Mouse (Mus musculus) liver, embryonic 12.5 days (tissue): ENCODE data around the gene Cbx2. TPM values are rescaled to one million over a fixed set of nuclear protein-coding genes. Genes with fewer than 3 reads are reported as not detected.

Experiments
- ATAC-seq: fragments of 200-750 bp; cut with Nextera tagmentation; 2 replicates; pipeline ENCODE4 v1.8.0; 2017; ENCODE audit warnings: moderate number of reproducible peaks, mild to moderate bottlenecking, moderate library complexity
- H3K27ac ChIP-seq: fragments of 300-500 bp; sonication (generic); 2 replicates; pipeline ENCODE4 v1.5.1; 2016; ENCODE audit warnings: mild to moderate bottlenecking
- H3K27me3 ChIP-seq: fragments of 300-500 bp; sonication (generic); replicated peaks from 2 replicates; pipeline ENCODE4 v1.6.1; 2016; ENCODE audit warnings: mild to moderate bottlenecking, moderate library complexity
- H3K36me3 ChIP-seq: fragments of 300-500 bp; sonication (generic); 2 replicates; pipeline ENCODE4 v1.6.1; 2016; ENCODE audit warnings: mild to moderate bottlenecking, moderate library complexity
- H3K4me1 ChIP-seq: fragments of 300-500 bp; sonication (generic); 2 replicates; pipeline ENCODE4 v1.6.1; 2016
- H3K4me2 ChIP-seq: fragments of 300-500 bp; sonication (generic); 2 replicates; pipeline ENCODE4 v1.6.1; 2016; ENCODE audit warnings: mild to moderate bottlenecking, moderate library complexity
- H3K4me3 ChIP-seq: fragments of 300-500 bp; sonication (generic); 2 replicates; pipeline ENCODE4 v1.5.1; 2016; ENCODE audit warnings: mild to moderate bottlenecking, moderate library complexity
- H3K9ac ChIP-seq: fragments of 300-500 bp; sonication (generic); 2 replicates; pipeline ENCODE4 v1.6.1; 2016; ENCODE audit warnings: mild to moderate bottlenecking, moderate library complexity
- H3K9me3 ChIP-seq: fragments of 300-500 bp; sonication (generic); replicated peaks from 2 replicates; pipeline ENCODE4 v1.6.1; 2016; ENCODE audit warnings: mild to moderate bottlenecking, moderate library complexity
- whole genome bisulfite sequencing: fragments of 180-500 bp; shearing (Covaris S2); methylation state at CpG from one replicate; pipeline ENCODE4 v1.1.7; 2016; ENCODE audit not compliant: insufficient replicate concordance; 5-methylcytosine and 5-hydroxymethylcytosine counted together
- polyA plus RNA-seq: library from polyadenylated mRNA; unstranded; fragments of >200 nt; fragmentation: Nextera tagmentation; extraction: Ambion mirVana; gene quantifications from 2 replicates; pipeline ENCODE4 v1.2.1, GENCODE M21; 2016

The Cbx2 gene
- polyA plus RNA-seq, 1 experiment from 2014 or later: 8.6 TPM

DNA sequence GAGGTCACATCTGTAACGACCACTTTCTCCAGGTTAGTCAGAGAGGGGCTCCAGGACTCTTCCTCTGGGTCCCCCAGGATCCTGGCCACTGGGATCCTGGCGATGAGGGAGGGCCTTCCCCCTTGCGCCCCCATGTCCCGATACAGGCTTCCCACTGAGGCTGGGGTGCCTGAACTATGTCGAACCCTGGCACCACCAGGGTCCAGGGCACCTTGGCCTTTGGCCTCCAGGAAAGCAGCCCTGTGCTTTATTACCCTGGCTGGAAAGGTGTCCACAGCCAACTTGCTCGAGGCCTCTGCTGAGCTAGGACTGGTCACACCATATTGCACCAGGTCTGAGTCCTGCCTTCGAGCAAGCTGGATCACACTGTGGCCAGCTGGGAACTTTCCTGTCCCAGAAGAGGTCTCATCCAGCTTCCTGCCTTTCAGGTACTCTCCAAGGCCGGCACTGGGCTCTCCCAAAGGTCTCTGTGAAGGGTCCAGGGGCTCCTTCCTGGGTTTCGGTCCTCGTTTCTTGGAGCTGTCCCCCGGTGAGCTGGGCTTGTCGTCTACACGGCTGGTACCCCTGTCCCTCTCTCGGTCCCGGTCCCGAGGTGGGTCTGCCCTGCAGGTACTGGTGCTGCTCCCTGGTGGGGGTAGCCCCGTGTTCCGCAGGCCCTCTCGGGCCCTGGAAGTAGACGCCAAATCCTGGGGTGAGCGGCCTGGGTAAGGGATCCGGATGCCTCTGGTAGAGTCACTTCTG is 16.2 kb downstream of the Cbx2 start:
- peak overlapping the region; percentile 94; the same call in 1 of the 2 replicates for H3K4me2 ChIP-seq
- no peak overlapping the region for H3K4me3 ChIP-seq
- no peak overlapping the region for H3K27ac ChIP-seq
- H3K4me1 ChIP-seq: peaks cover 56% of the 10 kb centered on the region
- 56% methylated on average over 22 of the region's 22 CpGs for WGBS
- no peaks in the 10 kb centered on the region for H3K9me3 ChIP-seq
- no peak overlapping the region for H3K9ac ChIP-seq
- peaks cover 8% of the 10 kb centered on the region for H3K36me3 ChIP-seq
- no peak for ATAC-seq
- H3K27me3 ChIP-seq: peaks cover 100% of the 10 kb centered on the region

DNA sequence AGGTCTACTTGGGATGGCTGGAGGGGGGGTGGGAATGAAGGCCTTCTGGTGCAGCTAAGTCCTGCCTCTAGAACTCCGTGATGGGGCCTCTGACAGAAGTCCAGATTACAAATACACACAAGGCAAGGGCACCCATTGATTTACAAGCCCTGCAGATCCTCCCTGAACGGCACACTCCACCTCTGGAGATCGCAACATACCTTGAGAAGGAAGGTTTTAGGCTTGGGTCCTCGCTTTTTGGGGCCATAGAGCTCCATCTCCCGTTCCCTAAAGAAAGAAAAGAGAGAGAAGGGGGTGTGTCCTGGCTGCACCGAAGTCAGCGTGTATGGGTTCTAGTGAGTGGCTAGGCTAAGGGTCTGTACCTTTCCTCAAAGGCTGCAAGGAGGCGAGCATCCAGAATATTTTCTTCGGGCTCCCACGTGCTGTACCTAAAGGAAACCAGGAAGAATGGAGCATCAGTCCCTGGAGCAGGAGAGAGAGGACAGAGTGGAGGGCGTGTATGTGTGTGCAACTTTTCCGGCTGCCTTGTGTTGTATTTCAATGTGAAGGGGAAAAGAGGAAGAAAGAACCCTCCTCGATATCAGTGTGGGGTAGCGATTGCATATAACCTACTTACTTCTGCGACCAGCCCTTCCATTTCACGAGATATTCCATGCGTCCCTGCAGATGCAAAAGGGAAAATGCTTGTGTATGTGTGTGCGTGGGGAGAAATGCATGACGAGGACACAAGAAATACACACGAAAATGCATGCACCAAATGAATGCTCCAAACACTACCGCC is 17.2 kb downstream of the Cbx2 start:
- ATAC-seq: no peak
- H3K4me1 ChIP-seq: peaks cover 59% of the 10 kb centered on the region
- no peaks in the 10 kb centered on the region for H3K9me3 ChIP-seq
- peak overlapping the region; percentile 94 for H3K4me2 ChIP-seq
- peak overlapping the region; percentile 77 for H3K9ac ChIP-seq
- no peak overlapping the region for H3K27ac ChIP-seq
- WGBS: 8% methylated on average over 21 of the region's 21 CpGs
- H3K36me3 ChIP-seq: peaks cover 8% of the 10 kb centered on the region
- peaks cover 100% of the 10 kb centered on the region for H3K27me3 ChIP-seq
- peak overlapping the region; percentile 68 for H3K4me3 ChIP-seq

DNA sequence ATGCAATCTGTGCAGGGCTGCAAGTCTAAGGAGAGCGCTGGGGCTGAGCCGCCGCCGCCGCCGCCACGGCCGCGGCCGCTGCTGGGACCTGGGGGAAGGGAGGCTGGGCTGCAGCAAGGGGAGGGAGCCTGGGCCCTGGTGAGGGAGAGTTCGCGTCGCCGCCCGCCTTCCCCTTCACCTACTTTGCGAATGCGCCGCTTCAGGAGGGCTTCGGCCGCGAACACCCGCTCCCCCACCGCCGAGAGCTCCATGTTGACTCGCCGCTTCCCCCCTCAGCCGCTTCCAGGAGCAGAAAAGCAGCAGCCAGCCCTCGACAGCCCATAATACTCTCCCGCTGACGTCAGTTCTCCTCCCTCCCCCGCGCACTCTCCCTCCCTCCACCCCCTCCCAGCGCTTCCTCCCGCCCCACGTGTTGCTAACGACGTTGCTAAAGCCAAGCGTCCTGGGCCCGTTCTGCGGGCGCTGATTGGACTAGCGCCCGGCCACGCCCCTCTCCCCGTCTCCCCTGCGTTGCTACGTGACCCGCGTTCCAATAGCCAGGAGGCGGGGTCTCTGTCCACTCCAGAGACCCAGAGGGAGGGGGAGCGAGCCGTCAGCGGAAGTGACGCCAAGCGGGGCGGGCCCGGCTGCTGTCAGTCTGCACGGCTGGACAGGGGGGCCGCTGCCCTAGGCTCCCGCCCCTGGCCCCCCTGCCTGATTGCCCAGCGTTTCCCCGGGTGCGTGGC is 18.0 kb downstream of the Cbx2 start, which contains the start of gene Cbx8:
Gene Cbx8 (minus strand): TSS at position 370 of the 725 bp plus-strand sequence.
- Histone ChIP-seq H3K27me3 (peaks cover 100% of the 10 kb centered on the region), H3K9ac (peak within 1 kb of the TSS; percentile 77), H3K4me1 (peaks cover 61% of the 10 kb centered on the region), H3K9me3 (no peaks in the 10 kb centered on the region), H3K36me3 (peaks cover 8% of the 10 kb centered on the region), H3K4me3 (peak within 1 kb of the TSS; percentile 68), H3K27ac (no peak within 1 kb of the TSS), H3K4me2 (peak within 1 kb of the TSS; percentile 94)
- WGBS: under 1% methylated on average over 59 of the region's 63 CpGs
- ATAC-seq: peak; percentile 90

DNA sequence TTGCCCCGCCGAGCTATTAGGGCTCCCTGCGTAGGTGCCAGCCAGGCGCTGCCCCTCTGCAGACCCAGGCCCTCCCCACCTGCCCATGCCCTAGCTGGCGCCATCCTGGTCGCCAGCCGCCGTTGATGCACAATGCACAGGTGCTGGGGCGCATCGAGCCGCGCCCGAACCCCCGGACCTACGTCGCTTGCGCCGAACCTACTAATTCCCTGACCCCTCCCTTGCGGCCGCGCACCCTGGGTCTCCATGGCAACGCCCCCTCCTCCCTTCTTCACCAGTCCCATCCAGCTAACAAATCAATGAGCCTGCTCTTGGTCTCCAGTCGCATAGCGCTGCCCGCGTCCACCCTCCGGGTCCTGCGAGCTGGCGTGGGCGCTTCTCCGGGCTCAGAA is 18.6 kb downstream of the Cbx2 start:
- Histone ChIP-seq H3K4me3 (peak overlapping the region; percentile 68), H3K27me3 (peaks cover 100% of the 10 kb centered on the region), H3K9ac (peak overlapping the region; percentile 77), H3K4me2 (peak overlapping the region; percentile 94), H3K27ac (no peak overlapping the region), H3K4me1 (peaks cover 64% of the 10 kb centered on the region), H3K9me3 (no peaks in the 10 kb centered on the region), H3K36me3 (peaks cover 8% of the 10 kb centered on the region)
- under 1% methylated on average over 31 of the region's 31 CpGs for WGBS
- ATAC-seq: peak; percentile 42

DNA sequence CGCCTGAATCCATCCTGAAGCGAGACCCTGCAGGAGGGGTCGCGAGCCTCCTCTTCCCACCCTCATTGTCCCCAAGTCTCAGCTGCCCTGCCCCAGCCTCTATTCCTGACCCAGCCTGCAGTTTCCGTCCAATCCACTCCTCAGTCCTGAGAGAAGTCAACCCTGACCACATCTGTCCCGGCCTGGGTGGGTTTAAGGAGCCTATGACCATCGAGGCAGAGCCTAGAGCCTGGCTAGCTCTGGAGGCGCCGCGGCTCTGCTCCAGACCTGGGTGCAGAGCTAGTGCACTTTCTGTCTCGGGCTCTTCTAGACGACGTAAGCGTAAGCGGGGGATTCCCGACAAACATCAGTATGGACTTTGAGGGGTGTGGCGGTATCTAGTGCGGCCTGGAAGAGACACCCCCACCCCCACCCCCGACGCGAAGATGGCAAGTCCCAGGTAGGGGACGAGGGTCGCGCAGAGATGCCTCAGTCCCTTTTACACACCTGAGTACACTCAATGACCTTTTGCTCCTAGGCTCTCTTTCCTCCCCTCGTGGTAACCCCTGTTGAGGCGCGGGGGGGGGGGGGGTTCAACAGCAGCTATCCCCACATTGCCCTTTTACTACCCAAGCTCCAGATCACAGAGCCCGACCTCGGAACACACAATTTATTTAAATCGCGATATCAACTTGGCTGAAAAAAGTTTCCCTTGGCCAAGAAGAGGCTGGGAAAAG is 19.1 kb downstream of the Cbx2 start:
- peaks cover 100% of the 10 kb centered on the region for H3K27me3 ChIP-seq
- no peak for ATAC-seq
- WGBS: 1% methylated on average over 31 of the region's 31 CpGs
- peak overlapping the region; percentile 68 for H3K4me3 ChIP-seq
- H3K4me1 ChIP-seq: peaks cover 68% of the 10 kb centered on the region
- no peaks in the 10 kb centered on the region for H3K9me3 ChIP-seq
- H3K27ac ChIP-seq: no peak overlapping the region
- peaks cover 8% of the 10 kb centered on the region for H3K36me3 ChIP-seq
- H3K4me2 ChIP-seq: peak overlapping the region; percentile 94
- H3K9ac ChIP-seq: peak overlapping the region; percentile 77

DNA sequence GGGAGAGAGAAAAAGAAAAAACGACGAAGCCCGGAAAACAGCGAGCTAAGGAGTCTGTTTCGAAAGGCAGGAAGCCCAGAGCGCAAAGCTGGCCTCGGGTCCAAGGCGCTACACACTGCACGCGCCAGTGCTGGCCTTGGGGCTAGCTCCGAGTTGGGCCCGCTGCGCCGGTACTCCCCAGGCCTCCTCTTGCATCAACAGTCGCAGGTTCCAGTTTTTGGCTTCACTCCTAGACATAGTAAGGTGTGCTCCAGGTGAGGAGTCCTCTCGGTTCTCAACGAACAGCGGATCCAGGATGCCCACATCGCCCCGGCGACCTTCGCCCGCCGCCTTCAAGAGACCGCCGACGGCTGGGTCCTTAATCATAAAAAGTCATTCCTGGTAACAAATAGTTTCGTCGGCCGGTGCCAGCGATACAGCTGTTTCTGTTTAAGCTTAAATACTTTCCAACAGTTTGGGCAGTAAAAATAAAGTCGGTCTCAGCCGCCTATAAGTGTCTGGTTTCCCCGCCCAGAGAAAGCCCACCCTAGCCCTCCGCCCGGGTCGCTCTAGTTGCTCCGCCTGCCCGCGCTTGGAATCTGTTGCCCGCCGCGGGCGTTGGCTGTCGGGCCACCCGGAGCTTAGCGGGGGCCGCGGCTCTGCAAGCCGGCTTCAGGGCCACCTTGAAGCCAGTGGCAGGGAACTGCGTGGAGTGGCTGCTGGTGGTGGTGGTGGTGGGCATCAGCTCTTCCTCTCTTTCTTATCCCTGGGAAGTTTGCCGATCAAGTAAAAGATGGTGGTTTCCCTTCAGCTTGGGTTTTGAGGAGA is 19.9 kb downstream of the Cbx2 start:
- Histone ChIP-seq H3K27ac (no peak overlapping the region), H3K4me3 (peak overlapping the region; percentile 4; the same call in 1 of the 2 replicates), H3K36me3 (peaks cover 8% of the 10 kb centered on the region), H3K9ac (no peak overlapping the region), H3K4me1 (peaks cover 67% of the 10 kb centered on the region), H3K9me3 (no peaks in the 10 kb centered on the region), H3K27me3 (peaks cover 100% of the 10 kb centered on the region), H3K4me2 (peak overlapping the region; percentile 20; the same call in 1 of the 2 replicates)
- ATAC-seq: no peak
- 2% methylated on average over 52 of the region's 52 CpGs for WGBS

DNA sequence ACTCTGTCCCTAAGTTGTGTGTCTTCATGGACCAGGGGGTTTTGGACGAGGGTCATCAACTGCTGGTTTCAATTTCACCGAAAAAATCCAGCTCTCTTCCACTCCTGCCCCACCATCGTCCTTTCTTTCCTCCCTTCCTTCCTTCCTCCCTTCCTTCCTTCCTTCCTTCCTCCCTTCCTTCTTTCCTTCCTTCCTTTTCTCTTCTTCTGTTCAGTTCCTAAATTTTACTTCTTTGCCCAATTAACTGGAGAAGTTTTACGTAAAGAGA is 20.4 kb downstream of the Cbx2 start:
- peaks cover 65% of the 10 kb centered on the region for H3K4me1 ChIP-seq
- H3K27ac ChIP-seq: no peak overlapping the region
- no peak for ATAC-seq
- peaks cover 100% of the 10 kb centered on the region for H3K27me3 ChIP-seq
- no peak overlapping the region for H3K4me2 ChIP-seq
- no peaks in the 10 kb centered on the region for H3K9me3 ChIP-seq
- no peak overlapping the region for H3K9ac ChIP-seq
- 3% methylated on average over 4 of the region's 4 CpGs for WGBS
- no peak overlapping the region for H3K4me3 ChIP-seq
- H3K36me3 ChIP-seq: peaks cover 8% of the 10 kb centered on the region

DNA sequence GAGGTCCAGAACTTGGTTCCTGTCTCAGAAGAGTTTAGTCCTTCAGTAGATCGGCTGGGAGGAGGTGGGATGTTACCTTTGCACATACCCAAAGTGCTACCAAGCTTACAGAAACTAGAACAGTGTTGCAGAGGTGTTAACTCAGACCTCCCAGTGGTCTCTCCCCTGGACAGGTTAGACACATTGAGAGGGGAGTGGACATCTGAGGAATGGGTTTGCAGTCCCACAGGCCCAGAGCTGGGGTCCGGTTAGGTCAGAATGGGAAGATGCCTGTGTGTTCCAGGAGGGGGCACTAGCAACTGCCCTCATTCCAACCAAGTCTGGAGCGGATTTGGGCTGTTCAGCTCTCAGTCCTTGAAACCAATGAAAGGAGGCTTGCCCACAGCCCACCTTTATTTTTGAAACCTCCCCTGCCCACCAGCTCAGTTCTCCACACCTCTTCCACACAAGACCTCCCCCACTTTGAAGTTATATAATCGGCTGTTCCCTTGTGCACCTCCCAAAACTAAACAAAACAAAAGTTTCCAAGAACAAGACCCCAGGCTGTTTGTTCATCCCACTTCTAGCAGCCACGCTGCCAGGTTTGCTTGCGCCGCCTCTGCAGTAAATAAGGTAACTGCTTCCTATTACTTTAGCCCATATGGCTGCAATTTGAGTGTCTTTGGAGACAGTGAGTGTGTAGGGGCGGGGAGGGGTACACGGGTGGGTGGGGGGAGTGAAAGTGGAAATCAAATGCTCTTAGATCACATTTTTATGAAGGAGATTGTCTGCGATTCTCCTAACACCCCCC is 21.2 kb downstream of the Cbx2 start:
- H3K4me1 ChIP-seq: peaks cover 65% of the 10 kb centered on the region
- H3K27ac ChIP-seq: no peak overlapping the region
- WGBS: 5% methylated on average over 10 of the region's 10 CpGs
- H3K36me3 ChIP-seq: peaks cover 2% of the 10 kb centered on the region
- H3K9me3 ChIP-seq: no peaks in the 10 kb centered on the region
- H3K4me3 ChIP-seq: no peak overlapping the region
- H3K27me3 ChIP-seq: peaks cover 100% of the 10 kb centered on the region
- H3K4me2 ChIP-seq: peak overlapping the region; percentile 32; the same call in 1 of the 2 replicates
- ATAC-seq: no peak
- no peak overlapping the region for H3K9ac ChIP-seq

DNA sequence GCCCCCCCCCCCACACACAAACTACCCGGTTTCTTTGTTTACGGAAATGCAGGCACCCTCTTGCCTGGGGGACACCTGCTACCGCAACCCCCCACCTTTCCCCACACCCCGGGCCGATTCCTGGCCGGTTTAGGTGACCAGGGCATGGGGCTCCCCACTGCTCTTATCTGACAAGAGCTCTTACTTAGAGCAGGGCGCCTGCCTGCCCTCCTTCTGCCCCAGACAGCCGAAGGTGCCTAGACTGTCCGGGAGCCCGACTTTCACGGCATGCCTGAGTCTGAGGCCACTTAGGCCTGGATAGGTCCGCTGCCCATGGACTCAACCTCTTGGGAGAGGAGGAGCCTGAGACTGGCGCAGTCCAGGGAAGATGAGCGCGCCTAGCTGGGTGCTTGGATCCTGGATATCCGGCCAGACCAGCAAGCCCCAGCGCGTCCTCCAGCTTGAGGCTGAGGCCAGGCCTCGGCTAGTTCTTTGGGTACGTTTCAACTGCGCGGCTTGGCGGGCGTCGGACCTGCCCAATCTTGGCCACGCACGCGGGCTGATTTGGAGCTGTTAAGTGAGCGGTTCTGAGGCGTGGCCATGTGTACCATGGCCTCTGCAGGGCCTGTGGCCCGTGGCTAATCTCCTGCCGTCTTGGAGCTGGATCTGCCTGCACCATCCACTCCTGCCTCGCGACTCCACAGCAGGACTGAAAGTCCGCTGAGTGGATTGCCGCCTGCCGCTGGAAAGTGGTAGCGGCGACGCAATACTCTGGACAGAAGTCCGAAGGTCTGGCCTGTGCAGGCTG is 22.0 kb downstream of the Cbx2 start:
- H3K9ac ChIP-seq: no peak overlapping the region
- H3K27me3 ChIP-seq: peaks cover 100% of the 10 kb centered on the region
- H3K4me2 ChIP-seq: peak overlapping the region; percentile 32
- H3K9me3 ChIP-seq: no peaks in the 10 kb centered on the region
- H3K36me3 ChIP-seq: no peaks in the 10 kb centered on the region
- H3K4me1 ChIP-seq: peaks cover 57% of the 10 kb centered on the region
- H3K27ac ChIP-seq: no peak overlapping the region
- no peak for ATAC-seq
- H3K4me3 ChIP-seq: no peak overlapping the region
- WGBS: 3% methylated on average over 40 of the region's 41 CpGs
